ENCODE assay signal across 8 mouse cellular contexts in the genomic region with DNA sequence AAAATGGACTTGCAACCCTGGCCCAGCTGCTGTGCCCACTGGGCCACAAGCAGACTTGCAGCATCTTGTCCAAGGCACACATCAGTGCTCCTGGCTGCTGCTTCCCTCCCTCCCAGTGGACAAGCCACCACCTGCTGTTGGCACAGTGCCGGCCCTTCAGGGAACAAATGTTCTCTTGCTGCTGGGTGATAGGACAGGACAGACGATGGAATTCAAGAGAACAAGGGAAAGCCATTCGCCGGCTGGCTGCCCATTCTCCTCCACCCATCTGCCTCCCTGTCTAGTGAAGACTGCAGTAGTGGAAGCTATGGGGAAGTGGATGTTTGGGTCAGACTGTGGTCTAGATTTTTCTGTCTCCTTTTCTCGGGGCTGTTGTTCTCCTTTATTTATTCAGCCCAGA.
A peak's percentile ranks its signal among the peaks of the same experiment; 100 is the strongest.
DNase-seq lines count a peak whose midpoint lies in the region; ATAC-seq lines count a peak whose summit lies in the region.

No protein-coding gene starts in this region.

- H3K36me3 ChIP-seq in midbrain, embryonic 14.5 days (ENCODE audit: control insufficient read depth, insufficient read depth, low read length), result no peaks in the 10 kb centered on the region
- H3K36me3 ChIP-seq in stomach, embryonic 16.5 days (ENCODE audit: control insufficient read depth, insufficient read depth, low read length), result no peaks in the 10 kb centered on the region

- intact Hi-C loops in heart, postnatal 14 days (cut with DNase I), result no loop called here

- H3K4me3 ChIP-seq in midbrain, embryonic 14.5 days (replicated peaks; ENCODE audit: low read depth, low read length), result no peak overlapping the region
- H3K4me3 ChIP-seq in stomach, embryonic 16.5 days (replicated peaks; ENCODE audit: low read length), result no peak overlapping the region

- no peak overlapping the region for H3K4me2 ChIP-seq in midbrain, embryonic 14.5 days (ENCODE audit: low read length)
- H3K4me2 ChIP-seq in stomach, embryonic 16.5 days (ENCODE audit: low read depth, low read length), result no peak overlapping the region

- H3K9me3 ChIP-seq in midbrain, embryonic 14.5 days (ENCODE audit: control insufficient read depth, low read length), result no peaks in the 10 kb centered on the region
- H3K9me3 ChIP-seq in stomach, embryonic 16.5 days (replicated peaks; ENCODE audit: control insufficient read depth, low read length), result no peaks in the 10 kb centered on the region

- H3K4me1 ChIP-seq in midbrain, embryonic 14.5 days (ENCODE audit: control insufficient read depth, insufficient read depth, low read length), result no peaks in the 10 kb centered on the region
- no peaks in the 10 kb centered on the region for H3K4me1 ChIP-seq in stomach, embryonic 16.5 days (ENCODE audit: control insufficient read depth, insufficient read depth, low read length)

- H3K9ac ChIP-seq in midbrain, embryonic 14.5 days (replicated peaks; ENCODE audit: low read length), result no peak overlapping the region
- no peak overlapping the region for H3K9ac ChIP-seq in stomach, embryonic 16.5 days (ENCODE audit: low read length)

- 11% methylated on average over 5 of the region's 5 CpGs for WGBS in midbrain, embryonic 14.5 days
- 51% methylated on average over 5 of the region's 5 CpGs for WGBS in stomach, embryonic 16.5 days

- H3K27me3 ChIP-seq in midbrain, embryonic 14.5 days (ENCODE audit: control insufficient read depth, insufficient read depth, low read length), result no peaks in the 10 kb centered on the region
- no peaks in the 10 kb centered on the region for H3K27me3 ChIP-seq in stomach, embryonic 16.5 days (ENCODE audit: control insufficient read depth, insufficient read depth, low read length)

- ATAC-seq in midbrain, embryonic 14.5 days (ENCODE audit: low FRiP score, low TSS enrichment), result peak; percentile 74
- 0 out of 2 replicates have a peak, but pooled peaks have one; percentile 50 for ATAC-seq in stomach, embryonic 16.5 days (ENCODE audit: insufficient read depth, low FRiP score)

- 0 out of 2 replicates have a peak overlapping the region, but pooled peaks have one; percentile 42 for H3K27ac ChIP-seq in midbrain, embryonic 14.5 days (replicated peaks; ENCODE audit: low read depth, low read length)
- H3K27ac ChIP-seq in stomach, embryonic 16.5 days (ENCODE audit: low read length), result no peak overlapping the region

- DNase-seq in right cerebral cortex, adult 18-20 months, result peak; percentile 2
- DNase-seq in right cerebral cortex, postnatal 25 days, result no peak
- peak; percentile 92 for DNase-seq in fat pad, adult 2 months (ENCODE audit: extremely low read depth, low read depth, low spot score)
- DNase-seq in heart, postnatal 14 days, result peak; percentile 69 to 74
- peak; percentile 39 to 47 for DNase-seq in layer of hippocampus, adult 8-10 months (ENCODE audit: low spot score in 2 of 2)
- peak; percentile 68 for DNase-seq in midbrain, embryonic 14.5 days
- no peak for DNase-seq in natural killer cell, adult 2 months (ENCODE audit: low spot score in 2 of 2)

Comparison
In these comparisons a context has a peak if more than half of its experiments do, and no peak if none do; other contexts are left out.
1. DNase-seq: peak in right cerebral cortex, adult 18-20 months (single experiment), fat pad, adult 2 months (single experiment), heart, postnatal 14 days (2 of 2), layer of hippocampus, adult 8-10 months (2 of 2) and midbrain, embryonic 14.5 days (single experiment); none in right cerebral cortex, postnatal 25 days (single experiment) and natural killer cell, adult 2 months (0 of 2).